Mouse (Mus musculus) limb, embryonic 14.5 days (tissue): Measurements from ENCODE around the gene Ppp1r9b. TPM values are rescaled to one million over a fixed set of nuclear protein-coding genes. Genes with fewer than 3 reads are reported as not detected.

Source experiments
- ATAC-seq: fragments of 200-750 bp; cut with Nextera tagmentation; 2 replicates; pipeline ENCODE4 v1.8.0; 2017; ENCODE audit warnings: low read depth, moderate number of reproducible peaks, moderate TSS enrichment; ENCODE audit not compliant: low FRiP score
- DNase-seq: peaks from one replicate; pipeline ENCODE4 v3.0.0-alpha.2; 2015; ENCODE audit warnings: low spot score
- H3K27ac ChIP-seq: fragments of 300-500 bp; sonication (generic); replicated peaks from 2 replicates; pipeline ENCODE4 v1.5.1; 2014; ENCODE audit warnings: low read depth, mild to moderate bottlenecking, low read length, moderate library complexity, mixed read lengths
- H3K27me3 ChIP-seq: fragments of 300-500 bp; sonication (generic); 2 replicates; pipeline ENCODE4 v1.6.1; 2014; ENCODE audit warnings: low read length, mixed read lengths; ENCODE audit not compliant: control insufficient read depth, insufficient read depth
- H3K36me3 ChIP-seq: fragments of 300-500 bp; sonication (generic); 2 replicates; pipeline ENCODE4 v1.6.1; 2014; ENCODE audit warnings: mild to moderate bottlenecking, low read length, moderate library complexity, mixed read lengths; ENCODE audit not compliant: control insufficient read depth, insufficient read depth
- H3K4me1 ChIP-seq: fragments of 300-500 bp; sonication (generic); 2 replicates; pipeline ENCODE4 v1.6.1; 2014; ENCODE audit warnings: antibody characterized with exemption, low read length, mixed read lengths; ENCODE audit not compliant: control insufficient read depth, insufficient read depth
- H3K4me2 ChIP-seq: fragments of 300-500 bp; sonication (generic); replicated peaks from 2 replicates; pipeline ENCODE4 v1.6.1; 2014; ENCODE audit warnings: low read depth, mild to moderate bottlenecking, low read length, moderate library complexity; ENCODE audit not compliant: severe bottlenecking
- H3K4me3 ChIP-seq: fragments of 300-500 bp; sonication (generic); replicated peaks from 2 replicates; pipeline ENCODE4 v1.5.1; 2014; ENCODE audit warnings: low read length
- H3K9ac ChIP-seq: fragments of 300-500 bp; sonication (generic); 2 replicates; pipeline ENCODE4 v1.6.1; 2014; ENCODE audit warnings: mild to moderate bottlenecking, low read depth, low read length, moderate library complexity; ENCODE audit not compliant: severe bottlenecking
- H3K9me3 ChIP-seq: fragments of 300-500 bp; sonication (generic); 2 replicates; pipeline ENCODE4 v1.6.1; 2016; ENCODE audit warnings: low read length; ENCODE audit not compliant: control insufficient read depth
- POLR2A ChIP-seq: fragments of 200-500 bp; IDR thresholded peaks from 2 replicates; pipeline ENCODE4 v1.8.0; 2012; ENCODE audit warnings: inconsistent platforms, mild to moderate bottlenecking, moderate library complexity, borderline replicate concordance; ENCODE audit not compliant: insufficient read depth, insufficient read length; ENCODE audit errors: extremely low read depth
- WGBS: fragments of 180-500 bp; shearing (Covaris S2); extraction: QIAGEN DNeasy Blood & Tissue Kit; methylation state at CpG from one replicate; pipeline ENCODE4 v1.1.7; 2014; 5-methylcytosine and 5-hydroxymethylcytosine counted together
- polyA plus RNA-seq, 2 experiments: library from polyadenylated mRNA; depleted of rRNA in 1 of 2; stranded (reverse) in 1 of 2; unstranded in 1 of 2; fragments of >200 nt; fragmentation: Nextera tagmentation in 1 of 2; extraction: Ambion mirVana in 1 of 2; gene quantifications; 2 replicates each; pipeline versions ENCODE4 v1.2.1 to v1.2.3; 2012 to 2014

Gene Ppp1r9b
- polyA plus RNA-seq, 2 experiments: 17.3 to 32.8 TPM

GRCm38 (mm10) chr11:94985822-94986221 is 5.0 kb upstream of the Ppp1r9b start:
- Histone ChIP-seq H3K27me3 (no peaks in the 10 kb centered on the region), H3K4me3 (no peak overlapping the region), H3K27ac (no peak overlapping the region), H3K4me1 (peaks cover 28% of the 10 kb centered on the region), H3K4me2 (no peak overlapping the region), H3K9ac (no peak overlapping the region), H3K36me3 (no peaks in the 10 kb centered on the region), H3K9me3 (no peaks in the 10 kb centered on the region)
- no peak for TF ChIP-seq POLR2A
- DNase-seq (no peak), ATAC-seq (no peak)
- 76% methylated on average over 5 of the region's 5 CpGs for WGBS

DNA sequence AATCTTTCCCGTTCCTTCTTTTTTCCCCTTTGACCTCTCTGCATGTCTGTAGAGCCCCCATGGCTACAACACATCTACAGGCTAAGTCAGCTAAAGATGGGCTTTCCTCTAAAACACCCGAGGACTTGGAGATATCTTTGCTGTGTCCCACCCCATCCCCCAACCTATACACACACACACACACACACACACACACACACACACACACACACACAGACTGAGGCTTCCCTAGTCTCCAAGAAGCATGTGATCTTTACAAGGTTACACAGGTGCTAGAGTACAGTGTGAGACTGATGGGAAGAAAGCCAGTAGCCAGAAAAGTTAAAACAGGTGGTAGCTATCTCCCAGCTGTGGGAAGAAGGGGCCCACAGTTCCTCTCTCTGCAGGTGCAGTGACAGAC is 4.4 kb upstream of the Ppp1r9b start:
- H3K4me3 ChIP-seq: no peak overlapping the region
- H3K36me3 ChIP-seq: no peaks in the 10 kb centered on the region
- H3K9me3 ChIP-seq: no peaks in the 10 kb centered on the region
- 72% methylated on average over 2 of the region's 2 CpGs for WGBS
- peaks cover 28% of the 10 kb centered on the region for H3K4me1 ChIP-seq
- H3K4me2 ChIP-seq: no peak overlapping the region
- no peak overlapping the region for H3K27ac ChIP-seq
- DNase-seq (no peak), ATAC-seq (no peak)
- H3K27me3 ChIP-seq: no peaks in the 10 kb centered on the region
- no peak overlapping the region for H3K9ac ChIP-seq
- TF ChIP-seq POLR2A: no peak

GRCm38 (mm10) chr11:94987341-94987740 is 3.5 kb upstream of the Ppp1r9b start:
- TF ChIP-seq POLR2A: no peak
- Histone ChIP-seq H3K4me2 (no peak overlapping the region), H3K9me3 (no peaks in the 10 kb centered on the region), H3K27ac (no peak overlapping the region), H3K4me3 (no peak overlapping the region), H3K36me3 (no peaks in the 10 kb centered on the region), H3K4me1 (peaks cover 30% of the 10 kb centered on the region), H3K9ac (no peak overlapping the region), H3K27me3 (no peaks in the 10 kb centered on the region)
- ATAC-seq: no peak
- no peak for DNase-seq
- WGBS: 53% methylated on average over 6 of the region's 6 CpGs

DNA sequence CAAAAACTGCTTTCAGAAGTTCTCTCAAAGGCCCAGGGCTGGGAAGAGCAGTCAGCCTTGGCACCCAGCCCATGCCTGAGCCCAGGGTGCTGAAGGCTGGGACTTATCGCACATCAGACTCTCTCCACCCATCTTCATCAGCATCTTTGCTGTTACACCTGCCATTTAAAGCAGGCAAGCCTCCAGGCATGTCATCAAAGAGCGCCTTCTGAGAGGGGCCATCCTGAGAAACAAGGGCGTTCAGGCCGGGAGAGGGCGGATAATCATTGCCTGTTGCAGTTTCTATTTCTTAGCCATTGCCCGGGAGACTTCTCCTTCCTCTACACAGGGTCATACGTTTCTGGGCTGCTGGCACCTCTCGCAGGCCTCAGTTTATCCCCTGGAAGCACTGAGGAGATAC is 3.0 kb upstream of the Ppp1r9b start:
- Histone ChIP-seq H3K27me3 (no peaks in the 10 kb centered on the region), H3K27ac (no peak overlapping the region), H3K36me3 (no peaks in the 10 kb centered on the region), H3K9ac (no peak overlapping the region), H3K9me3 (no peaks in the 10 kb centered on the region), H3K4me1 (peaks cover 35% of the 10 kb centered on the region), H3K4me3 (no peak overlapping the region), H3K4me2 (no peak overlapping the region)
- TF ChIP-seq POLR2A: no peak
- ATAC-seq: no peak
- WGBS: 65% methylated on average over 8 of the region's 8 CpGs
- no peak for DNase-seq

DNA sequence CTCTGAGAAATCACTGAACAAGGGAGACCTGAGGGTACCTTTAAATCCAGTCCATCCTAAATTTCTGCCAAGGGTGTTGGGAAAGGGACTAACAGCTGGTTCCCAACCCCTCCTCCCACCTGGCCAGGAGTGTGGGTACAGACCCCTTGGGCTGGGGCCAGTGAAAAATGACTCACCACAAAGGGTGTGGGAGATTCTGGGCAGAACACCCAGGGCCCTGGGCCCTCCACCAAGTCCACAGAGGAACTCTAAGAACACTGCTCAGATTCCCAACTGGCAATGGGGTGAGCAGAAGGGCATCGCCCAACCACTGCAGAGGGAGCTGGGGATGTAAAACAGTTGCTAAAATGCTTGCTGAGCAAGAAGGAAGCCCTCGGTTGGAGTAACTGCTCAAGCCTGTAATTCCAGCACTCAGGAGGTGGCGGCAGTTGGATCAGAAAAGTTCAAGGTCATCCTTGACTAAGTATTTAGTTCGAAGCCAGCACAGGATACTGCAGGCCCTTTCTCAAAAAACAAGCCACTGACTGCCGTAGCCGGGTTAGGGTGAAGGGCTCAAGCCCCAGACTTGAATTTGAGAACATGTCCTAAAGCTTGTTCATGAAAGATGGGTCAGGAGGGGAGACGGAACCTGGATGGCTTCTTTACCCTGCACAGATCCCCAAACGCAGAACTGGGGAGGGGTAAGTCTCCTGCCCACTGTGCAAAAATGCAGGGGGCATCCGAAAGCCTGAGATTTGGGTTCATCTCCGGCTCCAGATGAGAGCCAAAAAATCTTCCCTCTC is 1.9 kb upstream of the Ppp1r9b start:
- Histone ChIP-seq H3K36me3 (no peaks in the 10 kb centered on the region), H3K4me1 (peaks cover 46% of the 10 kb centered on the region), H3K4me3 (peak overlapping the region; percentile 87), H3K27me3 (no peaks in the 10 kb centered on the region), H3K27ac (peak overlapping the region; percentile 74), H3K9me3 (no peaks in the 10 kb centered on the region), H3K4me2 (peak overlapping the region; percentile 100), H3K9ac (peak overlapping the region; percentile 50)
- no peak for TF ChIP-seq POLR2A
- DNase-seq: no peak
- no peak for ATAC-seq
- 13% methylated on average over 10 of the region's 10 CpGs for WGBS
